Mouse (Mus musculus): ENCODE data around the gene Twf1. TPM values are rescaled to one million over a fixed set of nuclear protein-coding genes. Genes with fewer than 3 reads are reported as not detected.
A peak's percentile ranks its signal among the peaks of the same experiment; 100 is the strongest.

Twf1 gene
- polyA plus RNA-seq, 2 experiments = 13.8 to 24.6 TPM

GRCm38 (mm10) chr15:94590083-94590482 is 394 bp upstream of the Twf1 start:
- DNase-seq (ENCODE audit: low read depth in 3 of 3, low spot score in 3 of 3) (no peak), ATAC-seq (ENCODE audit: insufficient read depth) (no peak)
- Histone ChIP-seq H3K27me3 (ENCODE audit: control insufficient read depth, insufficient read depth, low read length) (no peaks in the 10 kb centered on the region), H3K4me3 (ENCODE audit: insufficient read depth in 1 of 2, low read depth in 2 of 2, low read length in 2 of 2) (peak overlapping the region; percentile 66 to 99), H3K9ac (replicated peaks) (peak overlapping the region; percentile 40), H3K4me1 (replicated peaks; ENCODE audit: control insufficient read depth in 2 of 2, insufficient read depth in 2 of 2, low read length in 1 of 2) (peaks cover 3 to 12% of the 10 kb centered on the region in 2 experiments; a peak in 2 of 4 replicates), H3K9me3 (ENCODE audit: control insufficient read depth, low read length) (no peaks in the 10 kb centered on the region), H3K27ac (no peak overlapping the region), H3K36me3 (replicated peaks; ENCODE audit: control insufficient read depth, insufficient read depth, low read depth) (peaks cover 6% of the 10 kb centered on the region; the same call in 1 of the 2 replicates), H3K4me2 (ENCODE audit: low read depth) (peak overlapping the region; percentile 84)
- TF ChIP-seq EP300 (IDR thresholded peaks at IDR 0.05; ENCODE audit: low read depth) = no peak
- TF ChIP-seq CTCF (IDR thresholded peaks at IDR 0.05; ENCODE audit: low read depth) = no peak
- WGBS (ENCODE audit: insufficient replicate concordance) = 12% methylated on average over 8 of the region's 8 CpGs

GRCm38 (mm10) chr15:94587826-94588715 is 1.6 kb downstream of the Twf1 start:
- Histone ChIP-seq H3K9ac (replicated peaks) (peak overlapping the region; percentile 28), H3K9me3 (ENCODE audit: control insufficient read depth, low read length) (no peaks in the 10 kb centered on the region), H3K4me1 (replicated peaks; ENCODE audit: control insufficient read depth in 2 of 2, insufficient read depth in 2 of 2, low read length in 1 of 2) (peaks cover 3 to 12% of the 10 kb centered on the region in 2 experiments; a peak in 2 of 4 replicates), H3K4me3 (ENCODE audit: insufficient read depth in 1 of 2, low read depth in 2 of 2, low read length in 2 of 2) (peak overlapping the region in 1 of 2 experiments; percentile 99; a peak in 2 of 4 replicates), H3K4me2 (ENCODE audit: low read depth) (peak overlapping the region; percentile 84), H3K36me3 (replicated peaks; ENCODE audit: control insufficient read depth, insufficient read depth, low read depth) (peaks cover 21% of the 10 kb centered on the region), H3K27ac (no peak overlapping the region), H3K27me3 (ENCODE audit: control insufficient read depth, insufficient read depth, low read length) (no peaks in the 10 kb centered on the region)
- DNase-seq (ENCODE audit: low read depth in 3 of 3, low spot score in 3 of 3) (no peak), ATAC-seq (ENCODE audit: insufficient read depth) (no peak)
- TF ChIP-seq EP300 (IDR thresholded peaks at IDR 0.05; ENCODE audit: low read depth) (no peak), CTCF (IDR thresholded peaks at IDR 0.05; ENCODE audit: low read depth) (no peak)
- WGBS (ENCODE audit: insufficient replicate concordance) = 65% methylated on average over 9 of the region's 9 CpGs

GRCm38 (mm10) chr15:94584738-94585137 is 5.0 kb downstream of the Twf1 start:
- Histone ChIP-seq H3K36me3 (replicated peaks; ENCODE audit: control insufficient read depth, insufficient read depth, low read depth) (peaks cover 49% of the 10 kb centered on the region), H3K4me2 (ENCODE audit: low read depth) (no peak overlapping the region), H3K9me3 (ENCODE audit: control insufficient read depth, low read length) (no peaks in the 10 kb centered on the region), H3K27ac (no peak overlapping the region), H3K4me3 (ENCODE audit: insufficient read depth in 1 of 2, low read depth in 2 of 2, low read length in 2 of 2) (no peak overlapping the region), H3K9ac (replicated peaks) (no peak overlapping the region), H3K4me1 (replicated peaks; ENCODE audit: control insufficient read depth in 2 of 2, insufficient read depth in 2 of 2, low read length in 1 of 2) (peaks cover 3% of the 10 kb centered on the region in 2 experiments; a peak in 2 of 4 replicates), H3K27me3 (ENCODE audit: control insufficient read depth, insufficient read depth, low read length) (no peaks in the 10 kb centered on the region)
- no peak for ATAC-seq (ENCODE audit: insufficient read depth)
- TF ChIP-seq CTCF (IDR thresholded peaks at IDR 0.05; ENCODE audit: low read depth) (peak; percentile 38), EP300 (IDR thresholded peaks at IDR 0.05; ENCODE audit: low read depth) (no peak)
- WGBS (ENCODE audit: insufficient replicate concordance) = 74% methylated on average over 4 of the region's 4 CpGs
- no peak for DNase-seq (ENCODE audit: low read depth in 3 of 3, low spot score in 3 of 3)

GRCm38 (mm10) chr15:94583153-94583552 is 6.5 kb downstream of the Twf1 start:
- H3K9ac ChIP-seq (replicated peaks) = no peak overlapping the region
- H3K4me2 ChIP-seq (ENCODE audit: low read depth) = no peak overlapping the region
- peaks cover 0 to 3% of the 10 kb centered on the region in 2 experiments; a peak in 2 of 4 replicates for H3K4me1 ChIP-seq (replicated peaks; ENCODE audit: control insufficient read depth in 2 of 2, insufficient read depth in 2 of 2, low read length in 1 of 2)
- peaks cover 54% of the 10 kb centered on the region for H3K36me3 ChIP-seq (replicated peaks; ENCODE audit: control insufficient read depth, insufficient read depth, low read depth)
- ATAC-seq (ENCODE audit: insufficient read depth) (no peak), DNase-seq (ENCODE audit: low read depth in 3 of 3, low spot score in 3 of 3) (no peak)
- 80% methylated on average over 10 of the region's 10 CpGs for WGBS (ENCODE audit: insufficient replicate concordance)
- no peak overlapping the region for H3K4me3 ChIP-seq (ENCODE audit: insufficient read depth in 1 of 2, low read depth in 2 of 2, low read length in 2 of 2)
- no peak overlapping the region for H3K27ac ChIP-seq
- no peak for TF ChIP-seq CTCF (IDR thresholded peaks at IDR 0.05; ENCODE audit: low read depth)
- no peak for TF ChIP-seq EP300 (IDR thresholded peaks at IDR 0.05; ENCODE audit: low read depth)
- no peaks in the 10 kb centered on the region for H3K9me3 ChIP-seq (ENCODE audit: control insufficient read depth, low read length)
- no peaks in the 10 kb centered on the region for H3K27me3 ChIP-seq (ENCODE audit: control insufficient read depth, insufficient read depth, low read length)

GRCm38 (mm10) chr15:94582000-94582593 is 7.6 kb downstream of the Twf1 start:
- no peaks in the 10 kb centered on the region for H3K9me3 ChIP-seq (ENCODE audit: control insufficient read depth, low read length)
- TF ChIP-seq EP300 (IDR thresholded peaks at IDR 0.05; ENCODE audit: low read depth) (no peak), CTCF (IDR thresholded peaks at IDR 0.05; ENCODE audit: low read depth) (no peak)
- DNase-seq (ENCODE audit: low read depth in 3 of 3, low spot score in 3 of 3) (no peak), ATAC-seq (ENCODE audit: insufficient read depth) (no peak)
- H3K36me3 ChIP-seq (replicated peaks; ENCODE audit: control insufficient read depth, insufficient read depth, low read depth) = peaks cover 54% of the 10 kb centered on the region
- H3K27ac ChIP-seq = no peak overlapping the region
- H3K4me2 ChIP-seq (ENCODE audit: low read depth) = no peak overlapping the region
- WGBS (ENCODE audit: insufficient replicate concordance) = 78% methylated on average over 7 of the region's 7 CpGs
- H3K4me1 ChIP-seq (replicated peaks; ENCODE audit: control insufficient read depth in 2 of 2, insufficient read depth in 2 of 2, low read length in 1 of 2) = no peaks in the 10 kb centered on the region
- no peak overlapping the region for H3K4me3 ChIP-seq (ENCODE audit: insufficient read depth in 1 of 2, low read depth in 2 of 2, low read length in 2 of 2)
- H3K27me3 ChIP-seq (ENCODE audit: control insufficient read depth, insufficient read depth, low read length) = no peaks in the 10 kb centered on the region
- no peak overlapping the region for H3K9ac ChIP-seq (replicated peaks)

Measured in liver, embryonic 14.5 days (tissue).